Mouse (Mus musculus) cerebral cortex, adult 2 months (tissue): Measurements from ENCODE around the gene Gm17268.

Experiments used
- WGBS: fragments of 180-500 bp; shearing (Covaris S2); methylation state at CpG from one replicate; pipeline ENCODE4 v1.1.7; 2018; 5-methylcytosine and 5-hydroxymethylcytosine counted together

Gene Gm17268

GRCm38 (mm10) chr11:82038535-82038934, at the start of gene Gm17268:
Gene Gm17268, minus strand, starts transcription at chr11:82038562.
- whole genome bisulfite sequencing: 53% methylated on average over 2 of the region's 2 CpGs

DNA sequence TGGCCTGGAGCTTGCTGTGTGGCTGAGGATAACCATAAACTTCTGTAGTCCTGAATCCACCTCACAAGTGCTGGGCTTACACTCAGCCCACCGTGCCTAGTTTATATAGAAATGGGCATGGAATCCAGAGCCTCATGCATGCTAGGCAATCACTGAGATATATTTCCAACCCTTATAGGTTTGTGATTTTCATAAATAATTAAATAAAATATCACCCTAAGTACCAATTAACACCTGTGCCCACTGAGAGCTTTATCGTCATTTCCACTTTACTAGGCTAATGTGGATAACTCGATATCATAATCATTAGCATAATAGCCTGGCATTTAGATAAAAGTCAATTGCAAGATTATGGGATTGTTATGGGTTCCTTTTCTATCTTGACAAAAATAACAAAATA, 46.0 kb upstream of the Gm17268 start:
- WGBS: 92% methylated on average over 3 of the region's 3 CpGs

- 78% methylated on average over 3 of the region's 3 CpGs for WGBS
These were observed 42.5 kb upstream of the Gm17268 start for GRCm38 (mm10) chr11:82080865-82081264.

DNA sequence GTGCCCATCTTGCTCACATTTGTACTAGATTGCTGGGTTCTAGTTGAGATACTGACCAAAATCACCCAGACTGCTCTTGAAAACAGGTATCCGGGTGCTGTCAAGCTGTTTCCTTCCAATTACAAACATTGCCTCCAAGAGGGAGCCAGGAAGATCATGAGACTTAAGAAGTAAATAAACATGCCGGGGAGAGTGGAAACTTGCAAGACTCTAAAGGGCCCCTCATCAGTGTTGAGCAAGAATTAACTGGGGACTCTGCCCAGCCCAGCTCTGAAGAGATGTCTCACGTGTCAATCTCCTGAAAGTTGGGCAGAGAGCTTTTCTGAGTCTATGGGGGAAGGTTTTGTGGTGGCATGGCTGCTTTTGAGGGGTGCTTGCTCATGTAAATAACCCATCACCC, 38.7 kb upstream of the Gm17268 start:
- WGBS: 85% methylated on average over 3 of the region's 3 CpGs

- WGBS: 80% methylated on average over 3 of the region's 3 CpGs
These were observed 35.3 kb upstream of the Gm17268 start for GRCm38 (mm10) chr11:82073686-82074085.

DNA sequence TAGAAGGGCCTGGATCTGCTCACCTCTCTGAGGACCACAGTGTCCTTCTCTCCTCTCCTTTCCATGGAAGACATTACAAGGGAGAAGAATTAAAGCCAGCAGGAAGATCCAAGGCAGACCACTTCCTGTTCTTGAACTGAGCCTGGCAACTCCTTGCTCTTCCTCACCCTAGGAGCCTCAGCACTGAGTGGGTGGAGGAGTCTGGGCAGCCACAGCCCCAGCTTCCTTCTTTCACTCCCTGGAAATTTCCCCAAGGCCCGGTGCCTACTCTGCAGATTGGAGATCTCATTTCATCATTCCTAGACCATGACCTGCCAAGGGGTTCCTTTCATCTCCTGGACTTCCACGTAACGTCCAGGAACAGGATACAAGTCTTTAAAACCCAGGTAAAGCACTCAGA, 34.6 kb upstream of the Gm17268 start:
- whole genome bisulfite sequencing: 88% methylated on average over 3 of the region's 3 CpGs

DNA sequence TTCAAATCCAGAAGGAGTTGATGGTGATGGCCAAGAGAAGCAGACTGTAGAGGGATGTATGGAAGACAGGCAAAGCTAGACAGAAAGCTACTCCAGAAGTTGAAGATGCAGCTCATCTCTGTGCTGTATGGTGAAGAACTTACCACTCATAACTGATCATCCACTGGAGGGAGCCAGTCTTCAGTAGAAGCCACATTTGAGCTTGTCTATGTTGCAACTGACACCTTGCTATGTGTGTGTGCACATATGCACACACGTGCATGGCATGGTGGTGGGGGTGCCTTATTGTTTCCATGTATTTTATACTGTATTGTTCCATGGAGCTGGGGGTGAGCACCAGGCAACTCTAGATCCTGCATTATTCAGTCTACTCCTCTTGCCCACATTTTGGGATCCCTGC, 34.0 kb upstream of the Gm17268 start:
- 79% methylated on average over 1 of the region's 1 CpGs for WGBS

- WGBS: 83% methylated on average over 3 of the region's 3 CpGs
These were observed 32.7 kb upstream of the Gm17268 start for GRCm38 (mm10) chr11:82071076-82071475.

DNA sequence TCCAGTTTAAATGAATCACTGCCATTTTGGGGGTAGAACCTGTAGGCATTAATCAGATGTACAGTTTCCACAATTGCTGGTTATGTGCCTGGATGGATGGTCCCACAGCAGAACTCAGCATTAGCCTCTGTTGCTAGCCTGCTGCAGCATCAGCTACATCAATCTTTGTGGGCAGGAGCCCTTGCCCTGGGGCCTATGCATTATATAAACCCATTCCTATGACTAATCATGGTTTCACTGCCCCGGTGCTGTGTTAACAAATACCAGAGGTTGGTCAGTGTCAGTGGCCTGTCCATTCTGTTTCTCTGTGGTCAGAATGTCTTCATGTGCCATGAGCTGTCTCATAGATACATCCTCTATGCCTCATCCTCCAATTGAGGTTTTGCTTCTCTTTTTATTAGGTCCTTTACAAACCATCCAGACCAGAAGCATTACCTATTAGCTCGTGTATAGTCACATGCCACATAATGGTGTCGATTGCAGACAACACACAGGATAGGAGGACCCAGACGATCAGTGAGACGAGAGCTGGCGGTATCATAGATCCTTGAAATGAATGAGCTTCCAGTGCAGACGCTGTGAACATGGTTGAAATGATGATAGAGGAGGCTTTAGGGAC, 28.7 kb upstream of the Gm17268 start:
- 88% methylated on average over 7 of the region's 7 CpGs for WGBS

- WGBS: 95% methylated on average over 2 of the region's 2 CpGs
These were observed 25.1 kb upstream of the Gm17268 start for GRCm38 (mm10) chr11:82063454-82063853.

DNA sequence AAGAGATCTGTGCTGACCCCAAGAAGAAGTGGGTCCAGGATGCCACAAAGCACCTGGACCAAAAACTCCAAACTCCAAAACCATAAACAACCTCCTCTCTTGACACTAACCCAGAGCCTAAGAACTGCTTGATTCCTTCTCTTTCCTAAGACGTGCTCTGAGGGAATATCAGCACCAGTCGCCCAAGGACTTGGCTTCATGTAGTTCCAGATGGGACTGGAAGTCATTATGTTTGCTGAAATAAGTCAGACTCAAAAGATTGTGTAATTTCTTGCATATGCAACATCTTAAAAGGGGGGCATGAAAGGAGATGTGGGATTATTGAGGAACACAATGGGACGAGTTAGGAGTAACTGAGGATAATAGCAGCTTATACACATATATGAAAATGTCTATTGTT, 23.9 kb upstream of the Gm17268 start:
- 67% methylated on average over 3 of the region's 3 CpGs for WGBS

DNA sequence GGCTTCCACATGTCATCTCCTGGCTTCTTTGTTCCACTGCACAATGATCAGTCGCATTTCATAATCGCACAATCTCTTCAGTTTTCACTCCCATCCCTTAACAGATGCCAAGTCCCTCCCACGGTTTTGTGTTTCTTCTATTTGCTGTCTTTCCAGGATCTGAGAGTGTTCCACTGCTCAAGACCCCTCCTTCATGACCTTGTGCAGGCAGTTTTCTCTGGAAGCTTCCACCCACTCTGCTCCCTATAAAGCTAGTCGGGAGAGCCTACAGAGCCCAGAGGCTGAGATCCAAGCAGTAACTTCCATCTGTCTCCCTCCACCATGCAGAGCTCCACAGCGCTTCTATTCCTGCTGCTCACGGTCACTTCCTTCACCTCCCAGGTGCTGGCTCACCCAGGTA, 19.3 kb upstream of the Gm17268 start, which contains the start of gene Ccl11:
Gene Ccl11 (plus strand): TSS at position 178 of the 400 bp plus-strand sequence.
- WGBS: 45% methylated on average over 6 of the region's 6 CpGs

- whole genome bisulfite sequencing: 87% methylated on average over 7 of the region's 7 CpGs
These were observed 15.5 kb upstream of the Gm17268 start for GRCm38 (mm10) chr11:82053849-82054248.

- WGBS: 64% methylated on average over 6 of the region's 6 CpGs
These were observed 9.5 kb upstream of the Gm17268 start for GRCm38 (mm10) chr11:82047746-82048415.

- WGBS: 41% methylated on average over 3 of the region's 3 CpGs
These were observed 7.1 kb upstream of the Gm17268 start, which contains the start of gene Ccl7 for GRCm38 (mm10) chr11:82045471-82045870. Gene Ccl7, plus strand, starts transcription at chr11:82045712.

GRCm38 (mm10) chr11:82041671-82042080, 3.3 kb upstream of the Gm17268 start:
- 78% methylated on average over 4 of the region's 4 CpGs for whole genome bisulfite sequencing

- WGBS: 66% methylated on average over 3 of the region's 3 CpGs
These were observed 834 bp upstream of the Gm17268 start for GRCm38 (mm10) chr11:82039132-82039660.

DNA sequence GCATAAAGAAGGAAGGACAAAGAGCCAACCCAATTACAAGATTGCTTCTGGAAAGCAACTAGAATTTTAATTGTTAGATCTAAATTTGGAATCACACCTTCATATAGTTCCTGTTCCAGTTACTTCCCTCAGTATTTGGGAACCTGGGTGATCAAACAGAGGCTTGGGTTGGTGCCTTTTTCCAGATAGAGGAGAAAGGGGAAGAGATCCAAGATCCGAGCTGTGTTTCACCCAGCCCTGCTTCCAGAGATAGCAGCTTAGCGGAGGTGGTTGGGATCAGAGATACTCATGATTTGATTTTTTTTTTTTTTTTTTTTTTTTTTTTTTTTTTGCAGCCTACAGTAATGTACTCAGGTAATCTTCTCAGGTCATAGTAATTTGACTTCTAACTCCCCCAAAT, 2.5 kb downstream of the Gm17268 start:
- 59% methylated on average over 2 of the region's 2 CpGs for WGBS

DNA sequence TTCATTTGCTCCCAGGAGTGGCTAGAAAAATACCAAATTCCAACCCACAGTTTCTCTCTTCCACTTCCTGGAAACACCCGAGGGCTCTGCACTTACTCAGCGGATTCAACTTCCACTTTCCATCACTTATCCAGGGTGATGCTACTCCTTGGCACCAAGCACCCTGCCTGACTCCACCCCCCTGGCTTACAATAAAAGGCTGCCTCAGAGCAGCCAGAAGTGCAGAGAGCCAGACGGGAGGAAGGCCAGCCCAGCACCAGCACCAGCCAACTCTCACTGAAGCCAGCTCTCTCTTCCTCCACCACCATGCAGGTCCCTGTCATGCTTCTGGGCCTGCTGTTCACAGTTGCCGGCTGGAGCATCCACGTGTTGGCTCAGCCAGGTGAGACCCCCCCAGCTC, 3.0 kb downstream of the Gm17268 start, which contains the start of gene Ccl2:
Gene Ccl2 (plus strand): TSS at position 216 of the 400 bp plus-strand sequence.
- WGBS: 19% methylated on average over 5 of the region's 5 CpGs

GRCm38 (mm10) chr11:82034446-82034845, 3.9 kb downstream of the Gm17268 start:
- 78% methylated on average over 7 of the region's 7 CpGs for WGBS

- WGBS: 53% methylated on average over 8 of the region's 8 CpGs
These were observed 5.6 kb downstream of the Gm17268 start for GRCm38 (mm10) chr11:82032678-82033344.

GRCm38 (mm10) chr11:82030171-82030570, 8.2 kb downstream of the Gm17268 start:
- 89% methylated on average over 2 of the region's 2 CpGs for WGBS
